Mouse (Mus musculus) forelimb bud, embryonic 11.5 days (tissue): ENCODE measurements around the gene Retnla.
"Not testable (repeated sequence)": the region's sequence is repeated elsewhere in the genome, so short reads cannot be mapped to it uniquely, and the experiment has no call there.

Source experiments
- DNase-seq: peaks from one replicate; pipeline ENCODE4 v3.0.0-alpha.2; 2012; ENCODE audit warnings: low read depth, low spot score

Gene Retnla

GRCm38 (mm10) chr16:48842266-48842665, at the start of gene Retnla:
Gene Retnla, plus strand, starts transcription at chr16:48842551.
- DNase-seq = no peak

GRCm38 (mm10) chr16:48798285-48798684, 44.1 kb upstream of the Retnla start:
- DNase-seq = no peak

- DNase-seq = no peak
Observed at GRCm38 (mm10) chr16:48799470-48799869, 42.9 kb upstream of the Retnla start.

GRCm38 (mm10) chr16:48800906-48801305, 41.4 kb upstream of the Retnla start:
- DNase-seq = no peak

GRCm38 (mm10) chr16:48805412-48805811, 36.9 kb upstream of the Retnla start:
- no peak for DNase-seq

- DNase-seq = no peak
Observed at GRCm38 (mm10) chr16:48806521-48806920, 35.8 kb upstream of the Retnla start.

- no peak for DNase-seq
Observed at GRCm38 (mm10) chr16:48809374-48809773, 33.0 kb upstream of the Retnla start.

- no peak for DNase-seq
Observed at GRCm38 (mm10) chr16:48811881-48812436, 30.4 kb upstream of the Retnla start.

GRCm38 (mm10) chr16:48816695-48817094, 25.7 kb upstream of the Retnla start, which contains the start of gene Retnlb:
Gene Retnlb, plus strand, starts transcription at chr16:48816856.
- no peak for DNase-seq

GRCm38 (mm10) chr16:48818524-48818923, 23.8 kb upstream of the Retnla start:
- DNase-seq = no peak

GRCm38 (mm10) chr16:48826474-48826873, 15.9 kb upstream of the Retnla start:
- no peak for DNase-seq

- DNase-seq = no peak
Observed at GRCm38 (mm10) chr16:48827625-48828024, 14.7 kb upstream of the Retnla start.

- DNase-seq = no peak
Observed at GRCm38 (mm10) chr16:48829060-48829459, 13.3 kb upstream of the Retnla start.

GRCm38 (mm10) chr16:48832055-48832454, 10.3 kb upstream of the Retnla start:
- no peak for DNase-seq

- DNase-seq = not testable (repeated sequence)
Observed at GRCm38 (mm10) chr16:48833626-48834025, 8.7 kb upstream of the Retnla start.

GRCm38 (mm10) chr16:48843671-48844386, 1.5 kb downstream of the Retnla start:
- no peak for DNase-seq

GRCm38 (mm10) chr16:48865004-48865403, 22.7 kb downstream of the Retnla start:
- DNase-seq = not testable (repeated sequence)

GRCm38 (mm10) chr16:48867690-48868089, 25.3 kb downstream of the Retnla start:
- no peak for DNase-seq

- DNase-seq = no peak
Observed at GRCm38 (mm10) chr16:48868663-48869062, 26.3 kb downstream of the Retnla start.

GRCm38 (mm10) chr16:48869671-48870070, 27.3 kb downstream of the Retnla start:
- DNase-seq = no peak

GRCm38 (mm10) chr16:48871754-48872153, 29.4 kb downstream of the Retnla start:
- DNase-seq = no peak

GRCm38 (mm10) chr16:48872321-48872720, 30.0 kb downstream of the Retnla start, which contains the start of gene Retnlg:
Gene Retnlg, plus strand, starts transcription at chr16:48872621.
- DNase-seq = no peak

- DNase-seq = no peak
Observed at GRCm38 (mm10) chr16:48890733-48891132, 48.4 kb downstream of the Retnla start.
